Mouse (Mus musculus): ENCODE measurements around the gene Dot1l. TPM values are rescaled to one million over a fixed set of nuclear protein-coding genes. Genes with fewer than 3 reads are reported as not detected.
A peak's percentile ranks its signal among the peaks of the same experiment; 100 is the strongest.

Dot1l gene
- total and polyA plus RNA-seq, 2 experiments from 2014 or later: 13.4 to 34.4 TPM

GRCm38 (mm10) chr10:80756509-80756908 lies 1.5 kb downstream of the Dot1l start:
- Histone ChIP-seq H3K27ac (ENCODE audit: low read depth, low read length) (no peak overlapping the region), H3K9ac (replicated peaks; ENCODE audit: low read length, poor library complexity, severe bottlenecking) (peak overlapping the region; percentile 92; the same call in 1 of the 2 replicates), H3K27me3 (ENCODE audit: insufficient read depth, low read length) (no peaks in the 10 kb centered on the region), H3K4me2 (ENCODE audit: low read depth, low read length, poor library complexity, severe bottlenecking) (peak overlapping the region; percentile 94), H3K9me3 (ENCODE audit: low read length) (no peaks in the 10 kb centered on the region), H3K4me3 (ENCODE audit: low read depth, low read length) (peak overlapping the region; percentile 97), H3K36me3 (ENCODE audit: insufficient read depth, low read length) (no peaks in the 10 kb centered on the region), H3K4me1 (ENCODE audit: insufficient read depth, low read length) (peaks cover 22% of the 10 kb centered on the region)
- TF ChIP-seq CTCF (IDR thresholded peaks at IDR 0.05): no peak
- DNase-seq (ENCODE audit: low spot score) (no peak), ATAC-seq (ENCODE audit: low FRiP score) (no peak)
- WGBS: 70% methylated on average over 2 of the region's 2 CpGs

- 58% methylated on average over 4 of the region's 4 CpGs for WGBS
- peak overlapping the region; percentile 8; the same call in 1 of the 2 replicates for H3K4me3 ChIP-seq (ENCODE audit: low read depth, low read length)
- no peak for DNase-seq (ENCODE audit: low spot score)
Observed at GRCm38 (mm10) chr10:80756967-80757366, 2.0 kb downstream of the Dot1l start.

GRCm38 (mm10) chr10:80757717-80758116 lies 2.7 kb downstream of the Dot1l start:
- Histone ChIP-seq H3K9ac (replicated peaks; ENCODE audit: low read length, poor library complexity, severe bottlenecking) (no peak overlapping the region), H3K4me2 (ENCODE audit: low read depth, low read length, poor library complexity, severe bottlenecking) (no peak overlapping the region; the same call in 1 of the 2 replicates), H3K4me3 (ENCODE audit: low read depth, low read length) (no peak overlapping the region), H3K4me1 (ENCODE audit: insufficient read depth, low read length) (peaks cover 22% of the 10 kb centered on the region), H3K36me3 (ENCODE audit: insufficient read depth, low read length) (no peaks in the 10 kb centered on the region), H3K9me3 (ENCODE audit: low read length) (no peaks in the 10 kb centered on the region), H3K27ac (ENCODE audit: low read depth, low read length) (peak overlapping the region; percentile 26; the same call in 1 of the 2 replicates), H3K27me3 (ENCODE audit: insufficient read depth, low read length) (no peaks in the 10 kb centered on the region)
- ATAC-seq (ENCODE audit: low FRiP score) (peak; percentile 26; the same call in 1 of the 2 replicates), DNase-seq (ENCODE audit: low spot score) (peak; percentile 69)
- TF ChIP-seq CTCF (IDR thresholded peaks at IDR 0.05): peak; percentile 76
- WGBS: 33% methylated on average over 5 of the region's 5 CpGs

More at GRCm38 (mm10) chr10:80756967-80757366, 2.0 kb downstream of the Dot1l start:
- no peak overlapping the region for H3K27ac ChIP-seq (ENCODE audit: low read depth, low read length)
- TF ChIP-seq CTCF (IDR thresholded peaks at IDR 0.05): no peak
- H3K4me2 ChIP-seq (ENCODE audit: low read depth, low read length, poor library complexity, severe bottlenecking): peak overlapping the region; percentile 94
- H3K27me3 ChIP-seq (ENCODE audit: insufficient read depth, low read length): no peaks in the 10 kb centered on the region
- no peak for ATAC-seq (ENCODE audit: low FRiP score)
- H3K9me3 ChIP-seq (ENCODE audit: low read length): no peaks in the 10 kb centered on the region
- peaks cover 22% of the 10 kb centered on the region for H3K4me1 ChIP-seq (ENCODE audit: insufficient read depth, low read length)
- H3K36me3 ChIP-seq (ENCODE audit: insufficient read depth, low read length): no peaks in the 10 kb centered on the region
- H3K9ac ChIP-seq (replicated peaks; ENCODE audit: low read length, poor library complexity, severe bottlenecking): no peak overlapping the region; the same call in 1 of the 2 replicates

GRCm38 (mm10) chr10:80758651-80759050 lies 3.6 kb downstream of the Dot1l start:
- no peak overlapping the region for H3K9ac ChIP-seq (replicated peaks; ENCODE audit: low read length, poor library complexity, severe bottlenecking)
- 82% methylated on average over 7 of the region's 7 CpGs for WGBS
- H3K27me3 ChIP-seq (ENCODE audit: insufficient read depth, low read length): no peaks in the 10 kb centered on the region
- H3K4me2 ChIP-seq (ENCODE audit: low read depth, low read length, poor library complexity, severe bottlenecking): no peak overlapping the region
- no peaks in the 10 kb centered on the region for H3K9me3 ChIP-seq (ENCODE audit: low read length)
- no peak for TF ChIP-seq CTCF (IDR thresholded peaks at IDR 0.05)
- DNase-seq (ENCODE audit: low spot score): no peak
- peaks cover 22% of the 10 kb centered on the region for H3K4me1 ChIP-seq (ENCODE audit: insufficient read depth, low read length)
- H3K4me3 ChIP-seq (ENCODE audit: low read depth, low read length): no peak overlapping the region
- H3K36me3 ChIP-seq (ENCODE audit: insufficient read depth, low read length): no peaks in the 10 kb centered on the region
- no peak for ATAC-seq (ENCODE audit: low FRiP score)
- no peak overlapping the region for H3K27ac ChIP-seq (ENCODE audit: low read depth, low read length)

GRCm38 (mm10) chr10:80760596-80761524 lies 5.9 kb downstream of the Dot1l start:
- Histone ChIP-seq H3K27me3 (ENCODE audit: insufficient read depth, low read length) (no peaks in the 10 kb centered on the region), H3K27ac (ENCODE audit: low read depth, low read length) (no peak overlapping the region), H3K9me3 (ENCODE audit: low read length) (no peaks in the 10 kb centered on the region), H3K4me2 (ENCODE audit: low read depth, low read length, poor library complexity, severe bottlenecking) (no peak overlapping the region), H3K36me3 (ENCODE audit: insufficient read depth, low read length) (peaks cover 10% of the 10 kb centered on the region), H3K4me3 (ENCODE audit: low read depth, low read length) (no peak overlapping the region), H3K9ac (replicated peaks; ENCODE audit: low read length, poor library complexity, severe bottlenecking) (no peak overlapping the region), H3K4me1 (ENCODE audit: insufficient read depth, low read length) (peaks cover 22% of the 10 kb centered on the region)
- WGBS: 87% methylated on average over 4 of the region's 4 CpGs
- DNase-seq (ENCODE audit: low spot score): no peak
- ATAC-seq (ENCODE audit: low FRiP score): no peak
- no peak for TF ChIP-seq CTCF (IDR thresholded peaks at IDR 0.05)

- no peak for ATAC-seq (ENCODE audit: low FRiP score)
- no peak for TF ChIP-seq CTCF (IDR thresholded peaks at IDR 0.05)
- peaks cover 14% of the 10 kb centered on the region for H3K4me1 ChIP-seq (ENCODE audit: insufficient read depth, low read length)
Observed at GRCm38 (mm10) chr10:80761821-80762220, 6.8 kb downstream of the Dot1l start.

More at GRCm38 (mm10) chr10:80761821-80762220, 6.8 kb downstream of the Dot1l start:
- Histone ChIP-seq H3K4me2 (ENCODE audit: low read depth, low read length, poor library complexity, severe bottlenecking) (no peak overlapping the region), H3K4me3 (ENCODE audit: low read depth, low read length) (no peak overlapping the region), H3K36me3 (ENCODE audit: insufficient read depth, low read length) (peaks cover 19% of the 10 kb centered on the region), H3K9me3 (ENCODE audit: low read length) (no peaks in the 10 kb centered on the region), H3K9ac (replicated peaks; ENCODE audit: low read length, poor library complexity, severe bottlenecking) (no peak overlapping the region), H3K27ac (ENCODE audit: low read depth, low read length) (no peak overlapping the region), H3K27me3 (ENCODE audit: insufficient read depth, low read length) (no peaks in the 10 kb centered on the region)
- WGBS: 67% methylated on average over 3 of the region's 3 CpGs
- DNase-seq (ENCODE audit: low spot score): no peak

Data from midbrain, postnatal 0 days (tissue).